Mouse (Mus musculus): Measurements from ENCODE around the gene Sec23a. TPM values are rescaled to one million over a fixed set of nuclear protein-coding genes. Genes with fewer than 3 reads are reported as not detected.

Gene Sec23a
- total and polyA plus RNA-seq, 2 experiments from 2014 or later = 42.8 to 58.9 TPM

- H3K27ac ChIP-seq (ENCODE audit: low read depth) = no peak overlapping the region
- no peak overlapping the region for H3K4me2 ChIP-seq (ENCODE audit: low read depth, low read length)
- H3K9ac ChIP-seq (replicated peaks; ENCODE audit: low read depth, low read length) = no peak overlapping the region
- H3K27me3 ChIP-seq (ENCODE audit: control insufficient read depth, insufficient read depth, low read length) = no peaks in the 10 kb centered on the region
- TF ChIP-seq CTCF (IDR thresholded peaks at IDR 0.05; ENCODE audit: low read depth) (no peak), EP300 (IDR thresholded peaks at IDR 0.05; ENCODE audit: low read depth) (no peak)
- WGBS = 65% methylated on average over 4 of the region's 4 CpGs
- peaks cover 10% of the 10 kb centered on the region; the same call in 1 of the 2 replicates for H3K4me1 ChIP-seq (ENCODE audit: control insufficient read depth, insufficient read depth)
- ATAC-seq (ENCODE audit: insufficient read depth, low read depth) = no peak
- H3K36me3 ChIP-seq (replicated peaks; ENCODE audit: control insufficient read depth, insufficient read depth, low read length) = peaks cover 16% of the 10 kb centered on the region
- no peak for DNase-seq (ENCODE audit: low spot score)
- no peaks in the 10 kb centered on the region for H3K9me3 ChIP-seq (replicated peaks; ENCODE audit: control insufficient read depth, low read length)
- H3K4me3 ChIP-seq (ENCODE audit: low read depth, low read length) = no peak overlapping the region
Observed at GRCm38 (mm10) chr12:59055196-59055850, 43.5 kb upstream of the Sec23a start.

DNA sequence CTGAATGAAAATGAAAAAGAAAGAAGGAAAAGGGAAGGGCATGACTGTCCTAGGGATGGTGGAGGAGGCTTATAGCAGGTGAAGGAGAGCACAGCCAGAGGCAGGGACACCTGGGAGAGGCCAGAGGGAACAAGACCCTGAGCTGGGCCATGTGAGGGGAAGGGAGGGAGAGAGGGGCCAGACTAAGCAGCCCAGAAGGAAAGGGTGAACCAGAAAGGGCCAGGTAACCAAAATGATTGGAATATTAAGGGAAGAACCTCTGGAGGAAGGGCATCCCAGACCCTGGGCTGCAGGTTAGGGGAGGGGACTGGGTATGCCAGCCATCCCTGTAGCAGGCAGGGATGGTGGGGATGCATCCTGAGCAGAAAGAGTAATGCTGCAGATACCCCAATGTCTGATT lies 42.2 kb upstream of the Sec23a start:
- H3K36me3 ChIP-seq (replicated peaks; ENCODE audit: control insufficient read depth, insufficient read depth, low read length) = peaks cover 17% of the 10 kb centered on the region

DNA sequence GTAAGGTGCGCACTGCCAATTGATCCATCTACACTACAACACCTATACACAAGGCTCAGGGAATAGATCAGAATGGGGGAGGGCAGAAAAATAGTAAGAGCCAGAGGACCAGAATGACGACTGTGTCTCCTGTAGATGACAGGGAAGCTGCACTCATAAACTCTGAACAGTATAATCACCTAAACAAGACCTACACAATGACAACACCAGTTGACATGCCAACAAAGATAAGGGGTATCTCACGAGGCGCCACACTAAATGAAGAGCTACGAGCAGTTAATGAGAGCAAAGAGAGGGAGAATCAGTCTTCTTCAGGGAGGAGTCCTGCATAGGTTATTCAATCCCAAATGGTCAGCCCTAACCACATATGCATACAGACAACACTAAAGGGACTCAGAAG lies 41.3 kb upstream of the Sec23a start:
- no peak for TF ChIP-seq CTCF (IDR thresholded peaks at IDR 0.05; ENCODE audit: low read depth)
- TF ChIP-seq EP300 (IDR thresholded peaks at IDR 0.05; ENCODE audit: low read depth) = no peak
- H3K4me1 ChIP-seq (ENCODE audit: control insufficient read depth, insufficient read depth) = no peaks in the 10 kb centered on the region
- no peak overlapping the region for H3K27ac ChIP-seq (ENCODE audit: low read depth)
- ATAC-seq (ENCODE audit: insufficient read depth, low read depth) (no peak), DNase-seq (ENCODE audit: low spot score) (no peak)
- H3K4me3 ChIP-seq (ENCODE audit: low read depth, low read length) = no peak overlapping the region
- peaks cover 20% of the 10 kb centered on the region for H3K36me3 ChIP-seq (replicated peaks; ENCODE audit: control insufficient read depth, insufficient read depth, low read length)
- H3K27me3 ChIP-seq (ENCODE audit: control insufficient read depth, insufficient read depth, low read length) = no peaks in the 10 kb centered on the region
- no peak overlapping the region for H3K9ac ChIP-seq (replicated peaks; ENCODE audit: low read depth, low read length)
- WGBS = 60% methylated on average over 5 of the region's 5 CpGs
- H3K9me3 ChIP-seq (replicated peaks; ENCODE audit: control insufficient read depth, low read length) = no peaks in the 10 kb centered on the region
- H3K4me2 ChIP-seq (ENCODE audit: low read depth, low read length) = no peak overlapping the region

More for the DNA sequence above, 42.2 kb upstream of the Sec23a start:
- Histone ChIP-seq H3K27ac (ENCODE audit: low read depth) (no peak overlapping the region), H3K4me3 (ENCODE audit: low read depth, low read length) (no peak overlapping the region), H3K27me3 (ENCODE audit: control insufficient read depth, insufficient read depth, low read length) (no peaks in the 10 kb centered on the region), H3K4me1 (ENCODE audit: control insufficient read depth, insufficient read depth) (no peaks in the 10 kb centered on the region), H3K9ac (replicated peaks; ENCODE audit: low read depth, low read length) (no peak overlapping the region), H3K9me3 (replicated peaks; ENCODE audit: control insufficient read depth, low read length) (no peaks in the 10 kb centered on the region), H3K4me2 (ENCODE audit: low read depth, low read length) (no peak overlapping the region)
- ATAC-seq (ENCODE audit: insufficient read depth, low read depth) (no peak), DNase-seq (ENCODE audit: low spot score) (no peak)
- TF ChIP-seq EP300 (IDR thresholded peaks at IDR 0.05; ENCODE audit: low read depth) (no peak), CTCF (IDR thresholded peaks at IDR 0.05; ENCODE audit: low read depth) (no peak)

- Histone ChIP-seq H3K27ac (ENCODE audit: low read depth) (no peak overlapping the region), H3K4me1 (ENCODE audit: control insufficient read depth, insufficient read depth) (no peaks in the 10 kb centered on the region), H3K36me3 (replicated peaks; ENCODE audit: control insufficient read depth, insufficient read depth, low read length) (peaks cover 25% of the 10 kb centered on the region), H3K4me2 (ENCODE audit: low read depth, low read length) (no peak overlapping the region), H3K9me3 (replicated peaks; ENCODE audit: control insufficient read depth, low read length) (no peaks in the 10 kb centered on the region), H3K9ac (replicated peaks; ENCODE audit: low read depth, low read length) (no peak overlapping the region), H3K27me3 (ENCODE audit: control insufficient read depth, insufficient read depth, low read length) (no peaks in the 10 kb centered on the region), H3K4me3 (ENCODE audit: low read depth, low read length) (no peak overlapping the region)
- WGBS = 84% methylated on average over 3 of the region's 3 CpGs
- no peak for ATAC-seq (ENCODE audit: insufficient read depth, low read depth)
- TF ChIP-seq EP300 (IDR thresholded peaks at IDR 0.05; ENCODE audit: low read depth) (no peak), CTCF (IDR thresholded peaks at IDR 0.05; ENCODE audit: low read depth) (no peak)
- no peak for DNase-seq (ENCODE audit: low spot score)
Observed at GRCm38 (mm10) chr12:59052470-59052869, 40.7 kb upstream of the Sec23a start.

DNA sequence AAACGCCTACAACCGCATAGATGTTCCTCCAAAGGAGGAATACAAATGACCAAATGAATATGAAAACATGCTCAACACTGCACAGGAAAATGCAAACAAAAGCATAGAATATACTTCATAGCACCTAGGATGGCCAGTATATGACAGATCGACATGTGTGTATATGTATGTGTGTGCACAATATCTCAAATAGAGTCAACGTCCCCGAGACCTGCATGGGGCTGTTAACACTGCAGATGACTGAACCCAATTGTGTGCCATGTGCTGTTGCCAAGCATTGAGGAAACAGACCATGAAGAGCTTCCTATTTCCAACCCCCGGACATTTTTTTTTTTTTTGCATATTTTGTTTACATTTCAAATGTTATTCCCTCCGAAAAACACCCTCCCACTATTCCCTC lies 29.0 kb upstream of the Sec23a start:
- Histone ChIP-seq H3K9ac (replicated peaks; ENCODE audit: low read depth, low read length) (no peak overlapping the region), H3K4me2 (ENCODE audit: low read depth, low read length) (no peak overlapping the region), H3K4me1 (ENCODE audit: control insufficient read depth, insufficient read depth) (peaks cover 3% of the 10 kb centered on the region; the same call in 1 of the 2 replicates), H3K27me3 (ENCODE audit: control insufficient read depth, insufficient read depth, low read length) (no peaks in the 10 kb centered on the region), H3K4me3 (ENCODE audit: low read depth, low read length) (no peak overlapping the region), H3K9me3 (replicated peaks; ENCODE audit: control insufficient read depth, low read length) (no peaks in the 10 kb centered on the region), H3K27ac (ENCODE audit: low read depth) (peak overlapping the region; percentile 91), H3K36me3 (replicated peaks; ENCODE audit: control insufficient read depth, insufficient read depth, low read length) (peaks cover 29% of the 10 kb centered on the region)
- 34% methylated on average over 7 of the region's 7 CpGs for WGBS
- no peak for TF ChIP-seq EP300 (IDR thresholded peaks at IDR 0.05; ENCODE audit: low read depth)
- TF ChIP-seq CTCF (IDR thresholded peaks at IDR 0.05; ENCODE audit: low read depth) = no peak
- no peak for DNase-seq (ENCODE audit: low spot score)
- ATAC-seq (ENCODE audit: insufficient read depth, low read depth) = no peak
